Mouse (Mus musculus) CH12.LX (cell line): ENCODE data around the gene Cant1.

Source experiments
- BHLHE40 ChIP-seq: IDR thresholded peaks from 2 replicates; pipeline ENCODE4 v1.6.1; 2011; ENCODE audit warnings: mild to moderate bottlenecking, low read depth, low read length, improper control_type of control experiment
- CHD2 ChIP-seq: IDR thresholded peaks from 2 replicates; pipeline ENCODE4 v1.6.1; 2011; ENCODE audit warnings: low read length, improper control_type of control experiment
- CTCF ChIP-seq, 2 experiments: IDR thresholded peaks in 1 of 2; conservative IDR thresholded peaks in 1 of 2; 2 replicates each; pipeline ENCODE4 v1.5.1; 2011 to 2012; ENCODE audit warnings: low read depth in 2 of 2, low read length in 2 of 2, improper control_type of control experiment in 1 of 2, inconsistent platforms in 1 of 2, mild to moderate bottlenecking in 1 of 2, moderate library complexity in 1 of 2
- JUND ChIP-seq: conservative IDR thresholded peaks from 2 replicates; pipeline ENCODE4 v1.6.1; 2011; ENCODE audit warnings: low read depth, low read length, improper control_type of control experiment
- MEF2A ChIP-seq: IDR thresholded peaks from 2 replicates; pipeline ENCODE4 v1.6.1; 2014; ENCODE audit warnings: low read depth, mild to moderate bottlenecking, inconsistent platforms, low read length, improper control_type of control experiment, borderline replicate concordance
- NELFE ChIP-seq: IDR thresholded peaks from 2 replicates; pipeline ENCODE4 v1.6.1; 2011; ENCODE audit warnings: low read depth, low read length, improper control_type of control experiment
- POLR2A ChIP-seq: IDR thresholded peaks from 2 replicates; pipeline ENCODE4 v1.6.1; 2011; ENCODE audit warnings: low read depth, mild to moderate bottlenecking, improper control_type of control experiment, low read length
- UBTF ChIP-seq: IDR thresholded peaks from 2 replicates; pipeline ENCODE4 v1.6.1; 2012; ENCODE audit warnings: low read depth, mild to moderate bottlenecking, inconsistent platforms, low read length, improper control_type of control experiment, moderate library complexity
- USF1 ChIP-seq: IDR thresholded peaks from 2 replicates; pipeline ENCODE4 v1.6.1; 2014; ENCODE audit warnings: low read depth, mild to moderate bottlenecking, inconsistent platforms, low read length, improper control_type of control experiment
- ZKSCAN1 ChIP-seq: IDR thresholded peaks from 2 replicates; pipeline ENCODE4 v1.6.1; 2012; ENCODE audit warnings: low read depth, inconsistent platforms, low read length, improper control_type of control experiment, borderline replicate concordance

- TF ChIP-seq MEF2A (no peak), ZKSCAN1 (no peak), CTCF (conservative IDR thresholded peaks at IDR 0.05 in 1 of 2, IDR thresholded peaks at IDR 0.05 in 1 of 2; ENCODE audit: low read depth in 2 of 2, low read length in 2 of 2) (no peak), POLR2A (no peak), USF1 (no peak), CHD2 (no peak), BHLHE40 (no peak), JUND (no peak), UBTF (no peak), NELFE (no peak)
Observed at GRCm38 (mm10) chr11:118426765-118427164, 7.9 kb upstream of the Cant1 start.
